ENCODE assay signal across 15 mouse cellular contexts in genomic region chr7:132491902-132492301, GRCm38 (mm10).
"Had no signal": no experiment of that assay in that cellular context is flagged by ENCODE, and none has a peak within 500 bp of the region (broad histone marks: within the 10 kb centered on the region; RNA-seq: fewer than 3 reads in every experiment).

No protein-coding gene starts in this region.

- H3K4me1 ChIP-seq: neural tube, embryonic 12.5 days had no signal

- H3K4me3 ChIP-seq: megakaryocyte, embryonic 14.5 days; midbrain, embryonic 13.5 days; midbrain, embryonic 15.5 days; neural tube, embryonic 12.5 days had no signal

- H3K4me2 ChIP-seq: lung, embryonic 14.5 days; midbrain, embryonic 11.5 days; midbrain, embryonic 13.5 days; midbrain, embryonic 15.5 days; neural tube, embryonic 12.5 days had no signal

- ATAC-seq: midbrain, embryonic 13.5 days; midbrain, embryonic 15.5 days had no signal

- H3K36me3 ChIP-seq: midbrain, embryonic 13.5 days; midbrain, embryonic 15.5 days; neural tube, embryonic 12.5 days had no signal

- H3K27ac ChIP-seq: macrophage; midbrain, embryonic 13.5 days; midbrain, embryonic 15.5 days; neural tube, embryonic 12.5 days had no signal

- H3K9ac ChIP-seq: lung, embryonic 14.5 days; midbrain, embryonic 13.5 days; midbrain, embryonic 15.5 days; neural tube, embryonic 12.5 days had no signal

- H3K9me3 ChIP-seq: megakaryocyte, embryonic 14.5 days; midbrain, embryonic 13.5 days; midbrain, embryonic 15.5 days; neural tube, embryonic 12.5 days had no signal

- H3K27me3 ChIP-seq: midbrain, embryonic 15.5 days; neural tube, embryonic 12.5 days had no signal

- DNase-seq: lung, adult 18-20 months; lung, embryonic 14.5 days; lung, postnatal 10 days; lung, postnatal 36 days; right cerebral cortex, postnatal 14 days; spleen, adult 18-20 months; thymus, adult 18-20 months; thymus, postnatal 14 days; thymus, postnatal 36 days had no signal
